Mouse (Mus musculus) limb, embryonic 11.5 days (tissue): ENCODE data around the gene Rhbdd1. TPM values are rescaled to one million over a fixed set of nuclear protein-coding genes. Genes with fewer than 3 reads are reported as not detected.
A peak's percentile ranks its signal among the peaks of the same experiment; 100 is the strongest.

Experiments
- ATAC-seq: fragments of 200-750 bp; cut with Nextera tagmentation; 2 replicates; pipeline ENCODE4 v1.8.0; 2017; ENCODE audit warnings: low read depth; ENCODE audit not compliant: insufficient number of reproducible peaks, low FRiP score, low TSS enrichment
- DNase-seq: peaks from one replicate; pipeline ENCODE4 v3.0.0-alpha.2; 2015; ENCODE audit warnings: low spot score
- H3K27ac ChIP-seq: fragments of 300-500 bp; sonication (generic); replicated peaks from 2 replicates; pipeline ENCODE4 v1.5.1; 2014; ENCODE audit warnings: low read depth, mild to moderate bottlenecking, low read length
- H3K27me3 ChIP-seq: fragments of 300-500 bp; sonication (generic); 2 replicates; pipeline ENCODE4 v1.6.1; 2014; ENCODE audit warnings: mild to moderate bottlenecking, low read length, mixed read lengths; ENCODE audit not compliant: control insufficient read depth, insufficient read depth
- H3K36me3 ChIP-seq: fragments of 300-500 bp; sonication (generic); 2 replicates; pipeline ENCODE4 v1.6.1; 2014; ENCODE audit warnings: mild to moderate bottlenecking, low read length, moderate library complexity, mixed read lengths; ENCODE audit not compliant: control insufficient read depth, insufficient read depth
- H3K4me1 ChIP-seq: fragments of 300-500 bp; sonication (generic); 2 replicates; pipeline ENCODE4 v1.6.1; 2014; ENCODE audit warnings: low read length, mixed read lengths; ENCODE audit not compliant: control insufficient read depth, insufficient read depth
- H3K4me2 ChIP-seq: fragments of 300-500 bp; sonication (generic); 2 replicates; pipeline ENCODE4 v1.6.1; 2014; ENCODE audit warnings: low read depth, mild to moderate bottlenecking, moderate library complexity; ENCODE audit not compliant: severe bottlenecking
- H3K4me3 ChIP-seq: fragments of 300-500 bp; sonication (generic); 2 replicates; pipeline ENCODE4 v1.5.1; 2014; ENCODE audit warnings: low read depth, low read length
- H3K9ac ChIP-seq: fragments of 300-500 bp; sonication (generic); 2 replicates; pipeline ENCODE4 v1.6.1; 2014; ENCODE audit warnings: mild to moderate bottlenecking, low read length
- H3K9me3 ChIP-seq: fragments of 300-500 bp; sonication (generic); 2 replicates; pipeline ENCODE4 v1.6.1; 2016; ENCODE audit warnings: low read length; ENCODE audit not compliant: control insufficient read depth
- WGBS: fragments of 180-500 bp; shearing (Covaris S2); extraction: QIAGEN DNeasy Blood & Tissue Kit; methylation state at CpG from one replicate; pipeline ENCODE4 v1.1.7; 2014; 5-methylcytosine and 5-hydroxymethylcytosine counted together
- polyA plus RNA-seq: library from polyadenylated mRNA; unstranded; fragments of >200 nt; fragmentation: Nextera tagmentation; extraction: Ambion mirVana; gene quantifications from 2 replicates; pipeline ENCODE4 v1.2.1, GENCODE M21; 2014

The Rhbdd1 gene
- polyA plus RNA-seq, 1 experiment from 2014 or later, result 6.3 TPM

- WGBS, result 18% methylated on average over 4 of the region's 4 CpGs
- no peaks in the 10 kb centered on the region for H3K9me3 ChIP-seq
- H3K36me3 ChIP-seq, result no peaks in the 10 kb centered on the region
- ATAC-seq, result peak; percentile 35; the same call in 1 of the 2 replicates
- H3K4me2 ChIP-seq, result no peak overlapping the region
- peak; percentile 38 for DNase-seq
- H3K4me1 ChIP-seq, result peaks cover 12% of the 10 kb centered on the region; the same call in 1 of the 2 replicates
- no peak overlapping the region for H3K9ac ChIP-seq
- H3K27ac ChIP-seq, result peak overlapping the region; percentile 60
- no peak overlapping the region for H3K4me3 ChIP-seq
- H3K27me3 ChIP-seq, result no peaks in the 10 kb centered on the region
Measured at GRCm38 (mm10) chr1:82361240-82361639, 45.0 kb downstream of the Rhbdd1 start.

- peaks cover 12% of the 10 kb centered on the region; the same call in 1 of the 2 replicates for H3K4me1 ChIP-seq
- no peak overlapping the region for H3K4me2 ChIP-seq
- ATAC-seq, result no peak
- WGBS, result 68% methylated on average over 6 of the region's 6 CpGs
- no peak overlapping the region for H3K27ac ChIP-seq
- H3K9ac ChIP-seq, result no peak overlapping the region
- H3K4me3 ChIP-seq, result no peak overlapping the region
- no peaks in the 10 kb centered on the region for H3K27me3 ChIP-seq
- DNase-seq, result no peak
- no peaks in the 10 kb centered on the region for H3K9me3 ChIP-seq
- no peaks in the 10 kb centered on the region for H3K36me3 ChIP-seq
Measured at GRCm38 (mm10) chr1:82362165-82362564, 45.9 kb downstream of the Rhbdd1 start.

DNA sequence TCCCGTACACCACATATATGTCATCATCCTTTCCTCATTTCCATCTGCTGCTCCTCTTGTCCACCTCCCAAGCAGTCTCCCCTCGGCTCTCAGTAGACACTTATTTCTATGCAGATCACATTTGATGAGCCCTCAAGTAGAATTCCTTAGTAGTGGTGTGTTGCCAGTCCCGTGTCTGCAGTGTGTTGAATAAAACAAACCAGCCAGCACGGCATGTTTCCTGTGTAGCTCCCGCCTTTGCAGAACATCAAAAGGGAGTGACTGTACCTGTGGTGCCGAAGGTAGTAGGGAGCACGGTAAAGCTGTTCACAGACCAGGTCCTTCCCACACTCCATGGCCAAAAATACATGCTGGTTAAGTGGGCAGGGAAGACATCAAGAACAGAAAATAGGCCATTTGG, 47.8 kb downstream of the Rhbdd1 start:
- Histone ChIP-seq H3K9me3 (no peaks in the 10 kb centered on the region), H3K36me3 (no peaks in the 10 kb centered on the region), H3K9ac (no peak overlapping the region), H3K4me2 (no peak overlapping the region), H3K27me3 (no peaks in the 10 kb centered on the region), H3K27ac (no peak overlapping the region), H3K4me1 (peaks cover 12% of the 10 kb centered on the region; the same call in 1 of the 2 replicates), H3K4me3 (no peak overlapping the region)
- DNase-seq (no peak), ATAC-seq (no peak)
- WGBS, result 84% methylated on average over 7 of the region's 7 CpGs

- no peak overlapping the region for H3K9ac ChIP-seq
- H3K36me3 ChIP-seq, result no peaks in the 10 kb centered on the region
- no peak for DNase-seq
- no peak for ATAC-seq
- peaks cover 12% of the 10 kb centered on the region; the same call in 1 of the 2 replicates for H3K4me1 ChIP-seq
- H3K9me3 ChIP-seq, result no peaks in the 10 kb centered on the region
- WGBS, result 72% methylated on average over 6 of the region's 6 CpGs
- no peaks in the 10 kb centered on the region for H3K27me3 ChIP-seq
- no peak overlapping the region for H3K27ac ChIP-seq
- no peak overlapping the region for H3K4me3 ChIP-seq
- no peak overlapping the region for H3K4me2 ChIP-seq
Measured at GRCm38 (mm10) chr1:82364468-82364867, 48.2 kb downstream of the Rhbdd1 start.

GRCm38 (mm10) chr1:82371636-82372428, 55.6 kb downstream of the Rhbdd1 start:
- Histone ChIP-seq H3K4me3 (no peak overlapping the region), H3K4me2 (no peak overlapping the region), H3K27me3 (no peaks in the 10 kb centered on the region), H3K9me3 (no peaks in the 10 kb centered on the region), H3K36me3 (no peaks in the 10 kb centered on the region), H3K4me1 (peaks cover 2% of the 10 kb centered on the region; the same call in 1 of the 2 replicates), H3K27ac (no peak overlapping the region), H3K9ac (no peak overlapping the region)
- DNase-seq, result no peak
- no peak for ATAC-seq
- 78% methylated on average over 5 of the region's 5 CpGs for WGBS

DNA sequence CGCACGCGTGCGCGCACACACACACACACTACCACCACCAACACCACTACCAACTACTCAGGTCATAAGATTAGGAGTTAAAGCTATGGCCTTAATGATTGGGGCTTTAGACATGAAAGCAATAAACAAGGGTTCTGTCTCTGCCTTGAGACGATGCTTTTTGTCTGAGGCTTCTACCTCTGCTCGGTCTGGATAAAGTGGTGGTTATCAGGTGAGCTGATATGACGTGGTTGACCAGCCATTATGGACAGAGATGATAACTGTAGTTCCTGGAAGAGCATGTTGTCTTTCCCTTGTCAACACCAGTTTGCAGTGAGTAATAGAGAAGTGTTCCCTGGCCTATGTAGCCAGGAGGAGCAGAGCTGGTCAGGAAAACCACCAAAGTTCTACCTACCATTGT, 57.7 kb downstream of the Rhbdd1 start:
- no peak overlapping the region for H3K27ac ChIP-seq
- DNase-seq, result no peak
- no peaks in the 10 kb centered on the region for H3K9me3 ChIP-seq
- H3K9ac ChIP-seq, result no peak overlapping the region
- no peak for ATAC-seq
- 94% methylated on average over 8 of the region's 8 CpGs for WGBS
- no peak overlapping the region for H3K4me3 ChIP-seq
- no peaks in the 10 kb centered on the region for H3K27me3 ChIP-seq
- H3K4me2 ChIP-seq, result no peak overlapping the region
- no peaks in the 10 kb centered on the region for H3K36me3 ChIP-seq
- peaks cover 2% of the 10 kb centered on the region; the same call in 1 of the 2 replicates for H3K4me1 ChIP-seq

GRCm38 (mm10) chr1:82374831-82375358, 58.6 kb downstream of the Rhbdd1 start:
- no peak overlapping the region for H3K4me3 ChIP-seq
- no peaks in the 10 kb centered on the region for H3K27me3 ChIP-seq
- ATAC-seq, result 0 out of 2 replicates have a peak, but pooled peaks have one; percentile 37
- no peaks in the 10 kb centered on the region for H3K36me3 ChIP-seq
- 8% methylated on average over 4 of the region's 4 CpGs for WGBS
- H3K9me3 ChIP-seq, result no peaks in the 10 kb centered on the region
- H3K27ac ChIP-seq, result 0 out of 2 replicates have a peak overlapping the region, but pooled peaks have one; percentile 30
- H3K4me2 ChIP-seq, result no peak overlapping the region
- H3K4me1 ChIP-seq, result peaks cover 2% of the 10 kb centered on the region; the same call in 1 of the 2 replicates
- no peak overlapping the region for H3K9ac ChIP-seq
- DNase-seq, result peak; percentile 41

GRCm38 (mm10) chr1:82375452-82375851, 59.2 kb downstream of the Rhbdd1 start:
- no peak for ATAC-seq
- Histone ChIP-seq H3K4me1 (peaks cover 2% of the 10 kb centered on the region; the same call in 1 of the 2 replicates), H3K4me3 (no peak overlapping the region), H3K4me2 (no peak overlapping the region), H3K9ac (no peak overlapping the region), H3K9me3 (no peaks in the 10 kb centered on the region), H3K27me3 (no peaks in the 10 kb centered on the region), H3K27ac (no peak overlapping the region), H3K36me3 (no peaks in the 10 kb centered on the region)
- WGBS, result 44% methylated on average over 3 of the region's 3 CpGs
- DNase-seq, result no peak
